Mouse (Mus musculus) MEL-GATA-1-ER (cell line): ENCODE data around the gene H1fx.
"Not testable (repeated sequence)": the region's sequence is repeated elsewhere in the genome, so short reads cannot be mapped to it uniquely, and the experiment has no call there.

Experiments used
- DNase-seq: peaks from one replicate; pipeline ENCODE4 v3.0.0-alpha.2; 2012; ENCODE audit warnings: low read depth; ENCODE audit errors: extremely low read depth

The H1fx gene

GRCm38 (mm10) chr6:87981030-87981485 lies 379 bp downstream of the H1fx start:
- DNase-seq, result no peak

GRCm38 (mm10) chr6:87980374-87981029 lies 935 bp downstream of the H1fx start:
- no peak for DNase-seq

GRCm38 (mm10) chr6:87979728-87980127 lies 1.7 kb downstream of the H1fx start:
- DNase-seq, result no peak

- DNase-seq, result no peak
Observed at GRCm38 (mm10) chr6:87970041-87970440, 11.4 kb downstream of the H1fx start.

GRCm38 (mm10) chr6:87962457-87962856 lies 19.0 kb downstream of the H1fx start:
- DNase-seq, result not testable (repeated sequence)

GRCm38 (mm10) chr6:87942179-87942578 lies 39.3 kb downstream of the H1fx start:
- no peak for DNase-seq

GRCm38 (mm10) chr6:87938941-87939340 lies 42.5 kb downstream of the H1fx start:
- DNase-seq, result no peak

GRCm38 (mm10) chr6:87937178-87937788 lies 44.2 kb downstream of the H1fx start:
- DNase-seq, result no peak

- no peak for DNase-seq
Observed at GRCm38 (mm10) chr6:87935037-87935436, 46.4 kb downstream of the H1fx start.
